21 mouse cellular contexts compared by ENCODE assay signal in the genomic region with DNA sequence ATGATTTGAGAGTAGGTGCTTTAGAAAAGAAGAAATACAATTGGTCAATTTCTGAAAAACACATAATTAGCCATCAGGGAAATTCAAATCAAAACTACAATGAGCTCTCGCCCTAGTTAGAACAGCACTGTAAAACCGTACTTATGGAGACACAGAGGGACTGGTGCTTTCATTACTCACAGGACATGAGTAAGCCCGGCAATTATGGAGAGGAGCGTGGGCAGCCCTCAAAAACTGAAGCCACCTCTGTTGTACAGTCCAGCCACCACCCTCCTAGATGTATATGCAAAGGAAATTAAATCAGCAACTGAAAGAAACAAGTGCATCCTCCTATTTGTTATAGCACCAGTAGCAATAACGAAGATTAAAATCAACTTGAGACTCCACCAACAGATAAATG.
DNase-seq lines count a peak whose midpoint lies in the region; ATAC-seq lines count a peak whose summit lies in the region.
"Had no signal": no experiment of that assay in that cellular context is flagged by ENCODE, and none has a peak within 500 bp of the region (broad histone marks: within the 10 kb centered on the region; RNA-seq: fewer than 3 reads in every experiment).

No protein-coding gene starts in this region.

- ATAC-seq in frontal cortex, adult (ENCODE audit: low TSS enrichment) = peak; percentile 81
- ATAC-seq: activated CD4-positive, CD25-positive, alpha-beta regulatory T cell, adult 4 months; forebrain, embryonic 14.5 days; forebrain, embryonic 16.5 days; Patski had no signal

- no peak for DNase-seq in frontal cortex, postnatal 36 days (ENCODE audit: low spot score in 2 of 2)
- DNase-seq in right cerebral cortex, adult 18-20 months = peak; percentile 24
- no peak for DNase-seq in right cerebral cortex, postnatal 10 days (ENCODE audit: low spot score in 2 of 2)
- peak; percentile 55 for DNase-seq in 3T3-L1 (ENCODE audit: low read depth, low spot score)
- DNase-seq in brain, adult 2 months (ENCODE audit: low read depth, low spot score) = peak; percentile 59
- no peak for DNase-seq in kidney, postnatal 10 days
- DNase-seq: adrenal gland, adult 8-10 months; adrenal gland, postnatal 14 days; adrenal gland, postnatal 36 days; cerebellum, adult 11 months; cerebellum, adult 18-20 months; cerebellum, adult 8-10 months; cerebellum, adult 9-11 months; cerebellum, postnatal 14 days; cerebellum, postnatal 36 days; embryo, embryonic 11 days had no signal

Comparison
In these comparisons a context has a peak if more than half of its experiments do, and no peak if none do; other contexts are left out.
1. DNase-seq: peak in right cerebral cortex, adult 18-20 months (single experiment), 3T3-L1 (single experiment) and brain, adult 2 months (single experiment); none in frontal cortex, postnatal 36 days (0 of 2), right cerebral cortex, postnatal 10 days (0 of 2) and kidney, postnatal 10 days (single experiment).